Mouse (Mus musculus): ENCODE measurements around the gene Ccdc13. TPM values are rescaled to one million over a fixed set of nuclear protein-coding genes. Genes with fewer than 3 reads are reported as not detected.

Gene Ccdc13
- total and polyA plus RNA-seq, 3 experiments = not detected

DNA sequence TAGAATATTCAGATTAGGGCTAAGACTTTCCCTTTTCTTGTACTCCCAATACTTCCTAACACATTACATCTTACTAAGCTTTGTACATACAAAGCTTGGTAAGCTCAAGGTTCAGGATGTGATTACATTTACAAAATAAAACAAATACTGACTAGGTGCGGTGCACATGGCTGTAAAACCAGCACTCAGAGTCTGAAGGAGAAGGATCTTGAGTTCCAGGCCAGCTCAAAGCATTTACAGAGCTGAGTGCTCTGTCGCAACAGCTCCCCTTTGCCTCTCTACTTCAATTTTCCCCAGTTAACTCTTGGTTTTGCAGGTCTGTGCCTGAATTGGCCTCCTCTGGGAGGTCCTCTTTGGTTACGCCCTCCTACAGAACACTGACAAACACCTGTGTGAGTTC lies 15.0 kb upstream of the Ccdc13 start:
- H3K9ac ChIP-seq (ENCODE audit: control insufficient read depth, low read depth, low read length, poor library complexity, severe bottlenecking) = no peak overlapping the region
- peaks cover 24% of the 10 kb centered on the region for H3K79me2 ChIP-seq (ENCODE audit: control insufficient read depth, insufficient read depth, low read length, poor library complexity)
- H3K27ac ChIP-seq (ENCODE audit: control insufficient read depth, low read depth, low read length) = no peak overlapping the region
- no peak overlapping the region for H3K4me3 ChIP-seq (ENCODE audit: control insufficient read depth in 1 of 2, insufficient read depth in 1 of 2, low read depth in 2 of 2, low read length in 2 of 2)
- H3K9me3 ChIP-seq (replicated peaks; ENCODE audit: insufficient read depth, low read length) = no peaks in the 10 kb centered on the region
- H3K4me1 ChIP-seq (ENCODE audit: control insufficient read depth in 1 of 2, insufficient read depth in 2 of 2, low read length in 2 of 2) = peaks cover 6 to 10% of the 10 kb centered on the region in 2 experiments
- peaks cover 15 to 22% of the 10 kb centered on the region in 2 experiments for H3K36me3 ChIP-seq (ENCODE audit: control insufficient read depth in 1 of 2, insufficient read depth in 2 of 2, low read length in 2 of 2)
- H3K27me3 ChIP-seq (ENCODE audit: control insufficient read depth in 1 of 2, insufficient read depth in 2 of 2, low read length in 2 of 2) = no peaks in the 10 kb centered on the region
- no peak for DNase-seq (ENCODE audit: low read depth, low spot score)
- no peak for TF ChIP-seq MYB (IDR thresholded peaks at IDR 0.05; ENCODE audit: low read depth, low read length)

- no peak overlapping the region for H3K9ac ChIP-seq (ENCODE audit: control insufficient read depth, low read depth, low read length, poor library complexity, severe bottlenecking)
- no peaks in the 10 kb centered on the region for H3K4me1 ChIP-seq (ENCODE audit: control insufficient read depth in 1 of 2, insufficient read depth in 2 of 2, low read length in 2 of 2)
- TF ChIP-seq MAZ (IDR thresholded peaks at IDR 0.05; ENCODE audit: low read depth, low read length) = no peak
- no peak for TF ChIP-seq E2F4 (IDR thresholded peaks at IDR 0.05; ENCODE audit: borderline replicate concordance, low read depth, low read length)
- no peak for TF ChIP-seq UBTF (IDR thresholded peaks at IDR 0.05; ENCODE audit: borderline replicate concordance, insufficient read depth, low read depth, low read length)
- TF ChIP-seq MAFK (IDR thresholded peaks at IDR 0.05; ENCODE audit: borderline replicate concordance, low read depth, low read length) = no peak
- no peak for TF ChIP-seq GATA1 (IDR thresholded peaks at IDR 0.05; ENCODE audit: low read depth, low read length)
- TF ChIP-seq POLR2A (IDR thresholded peaks at IDR 0.05; ENCODE audit: control insufficient read depth in 1 of 2, insufficient read depth in 1 of 2, low read depth in 1 of 2, low read length in 2 of 2, poor library complexity in 1 of 2) = no peak
- no peak for TF ChIP-seq CTCF (IDR thresholded peaks at IDR 0.05 in 2 of 3, conservative IDR thresholded peaks at IDR 0.05 in 1 of 3; ENCODE audit: control insufficient read depth in 1 of 3, insufficient read depth in 1 of 3, low read depth in 2 of 3, low read length in 3 of 3, poor library complexity in 1 of 3, severe bottlenecking in 1 of 3)
- no peak for TF ChIP-seq MXI1 (IDR thresholded peaks at IDR 0.05; ENCODE audit: low read depth, low read length)
- TF ChIP-seq TCF12 (IDR thresholded peaks at IDR 0.05; ENCODE audit: low read depth, low read length) = no peak
- no peak for TF ChIP-seq SMC3 (IDR thresholded peaks at IDR 0.05; ENCODE audit: low read depth, low read length)
- TF ChIP-seq USF1 (IDR thresholded peaks at IDR 0.05; ENCODE audit: low read depth, low read length) = no peak
- H3K36me3 ChIP-seq (ENCODE audit: control insufficient read depth in 1 of 2, insufficient read depth in 2 of 2, low read length in 2 of 2) = peaks cover 0 to 12% of the 10 kb centered on the region in 2 experiments; a peak in 3 of 4 replicates
- DNase-seq (ENCODE audit: low read depth, low spot score) = peak; percentile 37
- H3K27me3 ChIP-seq (ENCODE audit: control insufficient read depth in 1 of 2, insufficient read depth in 2 of 2, low read length in 2 of 2) = no peaks in the 10 kb centered on the region
- H3K79me2 ChIP-seq (ENCODE audit: control insufficient read depth, insufficient read depth, low read length, poor library complexity) = 0 out of 2 replicates have a peak, but pooled peaks cover 1% of the 10 kb centered on the region
- no peak overlapping the region for H3K4me3 ChIP-seq (ENCODE audit: control insufficient read depth in 1 of 2, insufficient read depth in 1 of 2, low read depth in 2 of 2, low read length in 2 of 2)
- H3K9me3 ChIP-seq (replicated peaks; ENCODE audit: insufficient read depth, low read length) = no peaks in the 10 kb centered on the region
- no peak overlapping the region for H3K27ac ChIP-seq (ENCODE audit: control insufficient read depth, low read depth, low read length)
These were observed 8.6 kb upstream of the Ccdc13 start for GRCm38 (mm10) chr9:121847842-121848241.

DNA sequence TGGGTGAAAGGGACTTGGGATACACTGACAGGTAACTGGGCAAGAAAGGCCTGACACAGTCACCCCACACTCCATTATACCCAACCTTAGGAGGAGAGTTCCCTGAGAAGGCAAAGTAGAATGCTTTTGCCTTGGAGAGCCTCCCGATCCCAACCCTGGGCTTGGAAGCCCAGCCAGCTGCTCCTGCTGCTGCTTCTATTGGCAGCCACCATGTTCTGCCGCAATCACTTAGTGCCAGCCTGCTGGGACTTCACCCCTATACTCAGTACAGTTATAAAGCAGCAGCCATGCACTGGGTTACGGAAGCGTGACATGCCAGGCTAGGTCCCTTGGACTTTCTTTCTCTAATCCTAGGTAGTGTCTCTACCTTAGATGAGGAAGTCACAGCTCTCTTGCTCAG lies 7.9 kb upstream of the Ccdc13 start:
- Histone ChIP-seq H3K27ac (ENCODE audit: control insufficient read depth, low read depth, low read length) (no peak overlapping the region), H3K9ac (ENCODE audit: control insufficient read depth, low read depth, low read length, poor library complexity, severe bottlenecking) (no peak overlapping the region), H3K4me1 (ENCODE audit: control insufficient read depth in 1 of 2, insufficient read depth in 2 of 2, low read length in 2 of 2) (no peaks in the 10 kb centered on the region), H3K79me2 (ENCODE audit: control insufficient read depth, insufficient read depth, low read length, poor library complexity) (no peaks in the 10 kb centered on the region), H3K36me3 (ENCODE audit: control insufficient read depth in 1 of 2, insufficient read depth in 2 of 2, low read length in 2 of 2) (peaks cover 0 to 12% of the 10 kb centered on the region in 2 experiments; a peak in 3 of 4 replicates), H3K4me3 (ENCODE audit: control insufficient read depth in 1 of 2, insufficient read depth in 1 of 2, low read depth in 2 of 2, low read length in 2 of 2) (no peak overlapping the region), H3K9me3 (replicated peaks; ENCODE audit: insufficient read depth, low read length) (no peaks in the 10 kb centered on the region), H3K27me3 (ENCODE audit: control insufficient read depth in 1 of 2, insufficient read depth in 2 of 2, low read length in 2 of 2) (no peaks in the 10 kb centered on the region)
- peak; percentile 33 for DNase-seq (ENCODE audit: low read depth, low spot score)
- TF ChIP-seq KAT2A (conservative IDR thresholded peaks at IDR 0.05; ENCODE audit: low read depth, low read length) (no peak), HCFC1 (IDR thresholded peaks at IDR 0.05; ENCODE audit: low read depth, low read length) (no peak), CHD1 (IDR thresholded peaks at IDR 0.05; ENCODE audit: low read depth, low read length) (no peak), SMC3 (IDR thresholded peaks at IDR 0.05; ENCODE audit: low read depth, low read length) (no peak), MYB (IDR thresholded peaks at IDR 0.05; ENCODE audit: low read depth, low read length) (no peak), ZMIZ1 (IDR thresholded peaks at IDR 0.05; ENCODE audit: low read depth, low read length) (no peak), TBP (IDR thresholded peaks at IDR 0.05; ENCODE audit: low read depth, low read length) (no peak), E2F4 (IDR thresholded peaks at IDR 0.05; ENCODE audit: borderline replicate concordance, low read depth, low read length) (no peak), TAL1 (IDR thresholded peaks at IDR 0.05; ENCODE audit: low read length) (no peak), NELFE (IDR thresholded peaks at IDR 0.05; ENCODE audit: low read depth, low read length) (no peak)
